Mouse (Mus musculus): Measurements from ENCODE around the gene Taf4. TPM values are rescaled to one million over a fixed set of nuclear protein-coding genes. Genes with fewer than 3 reads are reported as not detected.

Taf4 gene
- polyA plus RNA-seq, 2 experiments = 3.9 to 15.2 TPM

DNA sequence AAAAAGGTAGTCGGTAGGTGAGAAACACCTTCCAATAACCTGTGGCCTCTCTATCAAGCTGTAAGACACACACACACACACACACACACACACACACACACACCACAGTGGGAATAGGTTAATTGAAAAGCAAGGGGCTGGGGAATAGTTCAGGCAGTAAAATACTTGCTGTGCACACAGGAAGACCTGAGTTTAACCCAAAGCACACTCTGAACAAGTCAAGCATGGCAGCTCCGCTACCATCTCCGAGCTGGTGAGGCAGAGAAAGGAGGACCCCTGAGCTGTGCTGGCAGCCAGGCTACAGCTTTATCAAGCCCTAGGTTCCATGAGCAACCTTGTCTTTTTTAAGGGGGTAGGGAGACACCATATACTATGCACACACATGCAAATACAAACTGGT, 7.3 kb downstream of the Taf4 start:
- no peak overlapping the region for H3K4me3 ChIP-seq (replicated peaks; ENCODE audit: low read length)
- ATAC-seq (ENCODE audit: low FRiP score, low read depth) (no peak), DNase-seq (ENCODE audit: low spot score) (no peak)
- no peak overlapping the region for H3K4me2 ChIP-seq (replicated peaks; ENCODE audit: low read depth, low read length, severe bottlenecking)
- no peaks in the 10 kb centered on the region for H3K9me3 ChIP-seq (ENCODE audit: control insufficient read depth, low read length)
- H3K27me3 ChIP-seq (ENCODE audit: control insufficient read depth, insufficient read depth, low read length) = no peaks in the 10 kb centered on the region
- H3K9ac ChIP-seq (ENCODE audit: low read depth, low read length, severe bottlenecking) = no peak overlapping the region
- WGBS = 93% methylated on average over 3 of the region's 3 CpGs
- no peaks in the 10 kb centered on the region for H3K36me3 ChIP-seq (ENCODE audit: control insufficient read depth, insufficient read depth, low read length)
- no peak for TF ChIP-seq POLR2A (IDR thresholded peaks at IDR 0.05; ENCODE audit: borderline replicate concordance, extremely low read depth, insufficient read depth, insufficient read length)
- no peak overlapping the region for H3K27ac ChIP-seq (replicated peaks; ENCODE audit: low read depth, low read length)
- peaks cover 19% of the 10 kb centered on the region for H3K4me1 ChIP-seq (ENCODE audit: control insufficient read depth, insufficient read depth, low read length)

DNA sequence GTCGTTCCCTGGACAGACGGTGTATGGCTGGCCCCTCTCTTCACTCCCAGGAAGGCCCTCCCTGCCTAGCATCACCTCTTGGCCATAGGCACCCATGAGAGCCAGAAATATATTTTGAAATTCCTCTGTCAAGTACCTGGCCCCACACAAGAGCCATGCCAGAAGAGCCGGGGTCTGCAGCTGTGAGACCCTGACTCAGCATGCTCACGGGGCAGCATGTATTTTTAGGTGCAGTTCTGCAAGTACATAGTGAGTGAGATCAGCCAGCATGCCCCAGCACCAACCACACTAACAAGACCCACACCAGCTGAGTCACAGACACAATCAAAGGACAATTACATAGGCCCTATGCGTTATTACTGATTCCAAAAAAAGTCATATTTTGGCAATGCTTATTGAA, 8.8 kb downstream of the Taf4 start:
- Histone ChIP-seq H3K9ac (ENCODE audit: low read depth, low read length, severe bottlenecking) (no peak overlapping the region), H3K27ac (replicated peaks; ENCODE audit: low read depth, low read length) (no peak overlapping the region), H3K9me3 (ENCODE audit: control insufficient read depth, low read length) (no peaks in the 10 kb centered on the region), H3K4me2 (replicated peaks; ENCODE audit: low read depth, low read length, severe bottlenecking) (no peak overlapping the region), H3K4me1 (ENCODE audit: control insufficient read depth, insufficient read depth, low read length) (peaks cover 13% of the 10 kb centered on the region), H3K27me3 (ENCODE audit: control insufficient read depth, insufficient read depth, low read length) (no peaks in the 10 kb centered on the region), H3K4me3 (replicated peaks; ENCODE audit: low read length) (no peak overlapping the region), H3K36me3 (ENCODE audit: control insufficient read depth, insufficient read depth, low read length) (no peaks in the 10 kb centered on the region)
- ATAC-seq (ENCODE audit: low FRiP score, low read depth) = no peak
- 85% methylated on average over 5 of the region's 5 CpGs for WGBS
- TF ChIP-seq POLR2A (IDR thresholded peaks at IDR 0.05; ENCODE audit: borderline replicate concordance, extremely low read depth, insufficient read depth, insufficient read length) = no peak
- no peak for DNase-seq (ENCODE audit: low spot score)

GRCm38 (mm10) chr2:179961420-179961819, 15.0 kb downstream of the Taf4 start:
- WGBS = 84% methylated on average over 4 of the region's 4 CpGs
- ATAC-seq (ENCODE audit: low FRiP score, low read depth) = no peak

GRCm38 (mm10) chr2:179960327-179960726, 16.1 kb downstream of the Taf4 start:
- no peak for TF ChIP-seq POLR2A (IDR thresholded peaks at IDR 0.05; ENCODE audit: borderline replicate concordance, extremely low read depth, insufficient read depth, insufficient read length)
- 84% methylated on average over 6 of the region's 6 CpGs for WGBS
- H3K9me3 ChIP-seq (ENCODE audit: control insufficient read depth, low read length) = no peaks in the 10 kb centered on the region

More at GRCm38 (mm10) chr2:179961420-179961819, 15.0 kb downstream of the Taf4 start:
- Histone ChIP-seq H3K9ac (ENCODE audit: low read depth, low read length, severe bottlenecking) (no peak overlapping the region), H3K4me3 (replicated peaks; ENCODE audit: low read length) (no peak overlapping the region), H3K36me3 (ENCODE audit: control insufficient read depth, insufficient read depth, low read length) (no peaks in the 10 kb centered on the region), H3K9me3 (ENCODE audit: control insufficient read depth, low read length) (no peaks in the 10 kb centered on the region), H3K4me2 (replicated peaks; ENCODE audit: low read depth, low read length, severe bottlenecking) (no peak overlapping the region), H3K4me1 (ENCODE audit: control insufficient read depth, insufficient read depth, low read length) (peaks cover 10% of the 10 kb centered on the region), H3K27ac (replicated peaks; ENCODE audit: low read depth, low read length) (no peak overlapping the region), H3K27me3 (ENCODE audit: control insufficient read depth, insufficient read depth, low read length) (no peaks in the 10 kb centered on the region)
- DNase-seq (ENCODE audit: low spot score) = no peak
- no peak for TF ChIP-seq POLR2A (IDR thresholded peaks at IDR 0.05; ENCODE audit: borderline replicate concordance, extremely low read depth, insufficient read depth, insufficient read length)

DNA sequence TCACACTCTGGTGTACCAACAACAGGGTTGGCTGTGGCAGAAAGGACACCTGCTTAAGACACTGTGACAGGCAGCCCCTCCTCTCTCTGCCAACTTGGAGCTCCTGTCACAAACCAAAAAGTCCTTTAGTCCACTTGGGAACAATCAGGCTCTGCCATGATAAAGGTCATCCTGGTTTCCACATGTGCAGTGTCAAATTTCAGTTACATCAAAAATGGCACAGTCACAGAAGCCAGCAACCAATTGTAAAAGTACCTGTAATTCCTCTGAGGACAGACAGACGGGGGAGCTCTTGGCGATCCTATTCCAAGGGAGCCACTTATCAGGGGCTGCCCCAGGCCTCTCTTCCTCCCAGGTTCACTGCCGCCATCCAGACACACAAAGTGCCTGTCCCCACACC, 17.1 kb downstream of the Taf4 start:
- DNase-seq (ENCODE audit: low spot score) = no peak
- Histone ChIP-seq H3K4me1 (ENCODE audit: control insufficient read depth, insufficient read depth, low read length) (peaks cover 7% of the 10 kb centered on the region; the same call in 1 of the 2 replicates), H3K36me3 (ENCODE audit: control insufficient read depth, insufficient read depth, low read length) (no peaks in the 10 kb centered on the region), H3K27ac (replicated peaks; ENCODE audit: low read depth, low read length) (no peak overlapping the region), H3K27me3 (ENCODE audit: control insufficient read depth, insufficient read depth, low read length) (no peaks in the 10 kb centered on the region), H3K9ac (ENCODE audit: low read depth, low read length, severe bottlenecking) (0 out of 2 replicates have a peak overlapping the region, but pooled peaks have one; percentile 12), H3K4me2 (replicated peaks; ENCODE audit: low read depth, low read length, severe bottlenecking) (no peak overlapping the region), H3K4me3 (replicated peaks; ENCODE audit: low read length) (no peak overlapping the region), H3K9me3 (ENCODE audit: control insufficient read depth, low read length) (no peaks in the 10 kb centered on the region)
- 5% methylated on average over 3 of the region's 3 CpGs for WGBS
- ATAC-seq (ENCODE audit: low FRiP score, low read depth) = no peak
- TF ChIP-seq POLR2A (IDR thresholded peaks at IDR 0.05; ENCODE audit: borderline replicate concordance, extremely low read depth, insufficient read depth, insufficient read length) = no peak

More at GRCm38 (mm10) chr2:179960327-179960726, 16.1 kb downstream of the Taf4 start:
- no peak for DNase-seq (ENCODE audit: low spot score)
- no peak overlapping the region for H3K4me2 ChIP-seq (replicated peaks; ENCODE audit: low read depth, low read length, severe bottlenecking)
- H3K4me3 ChIP-seq (replicated peaks; ENCODE audit: low read length) = no peak overlapping the region
- no peak overlapping the region for H3K9ac ChIP-seq (ENCODE audit: low read depth, low read length, severe bottlenecking)
- no peaks in the 10 kb centered on the region for H3K27me3 ChIP-seq (ENCODE audit: control insufficient read depth, insufficient read depth, low read length)
- H3K4me1 ChIP-seq (ENCODE audit: control insufficient read depth, insufficient read depth, low read length) = peaks cover 7% of the 10 kb centered on the region; the same call in 1 of the 2 replicates
- ATAC-seq (ENCODE audit: low FRiP score, low read depth) = no peak
- H3K36me3 ChIP-seq (ENCODE audit: control insufficient read depth, insufficient read depth, low read length) = no peaks in the 10 kb centered on the region
- no peak overlapping the region for H3K27ac ChIP-seq (replicated peaks; ENCODE audit: low read depth, low read length)
